Mouse (Mus musculus) adrenal gland, adult (tissue): ENCODE results near the gene Gm6164.
"Not testable (repeated sequence)": the region's sequence is repeated elsewhere in the genome, so short reads cannot be mapped to it uniquely, and the experiment has no call there.

Experiments used
- DNase-seq, 2 experiments: peaks; one replicate each; pipeline ENCODE4 v3.0.0; 2022 to 2023; ENCODE audit warnings: low spot score in 1 of 2; ENCODE audit not compliant: inconsistent age in 2 of 2

Gm6164 gene

GRCm38 (mm10) chr7:20205507-20205906 is at the start of gene Gm6164:
TSS of gene Gm6164 (minus strand) at chr7:20205607.
- not testable (repeated sequence) for DNase-seq

GRCm38 (mm10) chr7:20233728-20234127 is 28.3 kb upstream of the Gm6164 start, which contains the start of gene Gm4498:
TSS of gene Gm4498 (minus strand) at chr7:20233828.
- not testable (repeated sequence) for DNase-seq

- DNase-seq, result not testable (repeated sequence)
Observed at GRCm38 (mm10) chr7:20193410-20193809, 12.0 kb downstream of the Gm6164 start, which contains the start of gene Vmn1r95. TSS of gene Vmn1r95 (plus strand) at chr7:20193710.

- DNase-seq, result not testable (repeated sequence)
Observed at GRCm38 (mm10) chr7:20168277-20168676, 37.1 kb downstream of the Gm6164 start, which contains the start of gene Vmn1r94. TSS of gene Vmn1r94 (minus strand) at chr7:20168377.
